Mouse (Mus musculus) right cerebral cortex, postnatal 25 days (tissue): ENCODE results near the gene Eipr1.

Experiments used
- DNase-seq: peaks from one replicate; pipeline ENCODE4 v3.0.0; 2022

The Eipr1 gene

GRCm38 (mm10) chr12:28775627-28776026 lies 24.0 kb downstream of the Eipr1 start:
- DNase-seq, result no peak

GRCm38 (mm10) chr12:28780180-28780579 lies 28.6 kb downstream of the Eipr1 start:
- DNase-seq, result no peak

- no peak for DNase-seq
Measured at GRCm38 (mm10) chr12:28782637-28783036, 31.0 kb downstream of the Eipr1 start.

- DNase-seq, result peak; percentile 42
Measured at GRCm38 (mm10) chr12:28784355-28784754, 32.8 kb downstream of the Eipr1 start.

GRCm38 (mm10) chr12:28784864-28785263 lies 33.3 kb downstream of the Eipr1 start:
- no peak for DNase-seq

- DNase-seq, result no peak
Measured at GRCm38 (mm10) chr12:28785299-28785698, 33.7 kb downstream of the Eipr1 start.

- no peak for DNase-seq
Measured at GRCm38 (mm10) chr12:28786310-28786709, 34.7 kb downstream of the Eipr1 start.

GRCm38 (mm10) chr12:28792613-28793012 lies 41.0 kb downstream of the Eipr1 start:
- no peak for DNase-seq

GRCm38 (mm10) chr12:28793715-28794114 lies 42.1 kb downstream of the Eipr1 start:
- peak; percentile 67 for DNase-seq

GRCm38 (mm10) chr12:28795041-28795440 lies 43.4 kb downstream of the Eipr1 start:
- DNase-seq, result no peak

- no peak for DNase-seq
Measured at GRCm38 (mm10) chr12:28796881-28797420, 45.3 kb downstream of the Eipr1 start.

GRCm38 (mm10) chr12:28799798-28800411 lies 48.3 kb downstream of the Eipr1 start:
- DNase-seq, result no peak

GRCm38 (mm10) chr12:28800423-28800822 lies 48.8 kb downstream of the Eipr1 start:
- no peak for DNase-seq

- no peak for DNase-seq
Measured at GRCm38 (mm10) chr12:28800891-28801290, 49.3 kb downstream of the Eipr1 start.

GRCm38 (mm10) chr12:28801731-28802130 lies 50.1 kb downstream of the Eipr1 start:
- no peak for DNase-seq

- no peak for DNase-seq
Measured at GRCm38 (mm10) chr12:28803043-28803442, 51.4 kb downstream of the Eipr1 start.

GRCm38 (mm10) chr12:28804558-28805481 lies 53.2 kb downstream of the Eipr1 start:
- no peak for DNase-seq

GRCm38 (mm10) chr12:28808786-28809375 lies 57.3 kb downstream of the Eipr1 start:
- DNase-seq, result no peak

- no peak for DNase-seq
Measured at GRCm38 (mm10) chr12:28809756-28810337, 58.2 kb downstream of the Eipr1 start.

- no peak for DNase-seq
Measured at GRCm38 (mm10) chr12:28816681-28817426, 65.3 kb downstream of the Eipr1 start.

GRCm38 (mm10) chr12:28817427-28817752 lies 65.8 kb downstream of the Eipr1 start:
- DNase-seq, result no peak

- no peak for DNase-seq
Measured at GRCm38 (mm10) chr12:28817891-28818290, 66.3 kb downstream of the Eipr1 start.

GRCm38 (mm10) chr12:28823518-28823917 lies 71.9 kb downstream of the Eipr1 start:
- DNase-seq, result no peak
